Mouse (Mus musculus) thymus, adult 18-20 months (tissue): ENCODE data around the gene Gm3005.
"Not testable (repeated sequence)": the region's sequence is repeated elsewhere in the genome, so short reads cannot be mapped to it uniquely, and the experiment has no call there.

ENCODE experiments used
- DNase-seq, 2 experiments: peaks; one replicate each; pipeline ENCODE4 v3.0.0; 2022; ENCODE audit warnings: mixed read lengths in 2 of 2

Gene Gm3005

DNA sequence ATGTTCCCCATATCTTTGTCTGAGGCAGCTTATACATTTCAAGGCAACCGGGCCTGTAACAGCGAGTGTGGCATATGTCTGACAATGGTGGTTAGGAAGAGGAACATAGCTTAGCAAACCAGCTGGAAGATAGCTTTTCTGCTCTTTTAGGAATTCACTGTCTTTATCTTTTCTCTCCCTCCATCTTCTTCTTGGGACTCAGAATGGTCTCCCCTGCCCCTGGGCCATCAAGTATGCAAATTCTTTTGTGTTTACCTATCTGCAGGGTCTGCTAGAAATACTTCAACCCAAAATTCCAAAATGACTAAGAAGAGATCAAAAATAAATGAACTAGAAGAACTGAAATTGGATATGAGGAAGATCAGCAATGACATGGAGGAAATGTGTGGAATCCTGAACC is at the start of gene Gm3005:
Gm3005 (plus strand) TSS at position 301 of the 400 bp plus-strand sequence.
- not testable (repeated sequence) for DNase-seq

DNA sequence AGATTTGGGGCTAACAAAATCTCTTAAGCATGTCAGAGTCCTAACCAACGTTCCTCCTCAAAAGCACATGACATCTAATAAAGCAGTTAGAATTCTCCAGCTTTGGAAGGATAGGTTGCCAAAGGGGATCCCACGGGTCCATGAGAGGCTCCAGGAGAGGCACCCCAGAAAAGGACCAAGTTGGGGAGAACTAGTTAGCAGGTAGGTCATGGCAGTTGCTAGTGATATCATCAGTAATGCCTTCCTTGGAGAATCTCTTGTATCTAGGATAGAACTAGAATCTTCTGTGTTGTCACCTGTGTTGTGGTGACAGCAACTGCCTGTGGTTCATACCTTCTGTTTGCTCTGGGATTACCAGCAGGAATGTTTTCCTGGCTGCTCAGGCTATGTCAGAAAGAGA is 33.1 kb upstream of the Gm3005 start, which contains the start of gene Gm10413:
Gm10413 (plus strand) TSS at position 301 of the 400 bp plus-strand sequence.
- DNase-seq = not testable (repeated sequence)

DNA sequence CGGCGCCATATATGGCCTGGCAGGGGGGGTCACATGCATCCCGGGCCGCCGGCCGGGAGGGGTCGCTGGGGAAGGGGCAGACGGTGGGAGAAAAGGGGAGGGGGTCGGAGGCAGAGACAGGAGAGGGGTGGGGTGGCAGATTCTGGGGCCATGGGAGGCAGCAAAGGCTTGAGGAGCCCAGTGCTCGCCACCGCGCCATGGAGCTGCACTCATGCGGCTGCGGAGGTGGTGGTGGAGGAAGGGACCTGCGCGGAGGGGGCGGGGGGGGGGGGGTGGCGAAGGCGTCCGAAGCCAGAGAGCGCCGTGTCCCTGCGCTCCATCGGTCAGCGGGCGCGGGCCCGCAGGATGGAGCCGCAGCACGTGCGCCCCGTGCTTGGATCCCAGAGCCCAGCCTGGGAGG is 15.6 kb upstream of the Gm3005 start, which contains the start of gene Gm10409:
Gm10409 (plus strand) TSS at position 301 of the 400 bp plus-strand sequence.
- DNase-seq = not testable (repeated sequence)

DNA sequence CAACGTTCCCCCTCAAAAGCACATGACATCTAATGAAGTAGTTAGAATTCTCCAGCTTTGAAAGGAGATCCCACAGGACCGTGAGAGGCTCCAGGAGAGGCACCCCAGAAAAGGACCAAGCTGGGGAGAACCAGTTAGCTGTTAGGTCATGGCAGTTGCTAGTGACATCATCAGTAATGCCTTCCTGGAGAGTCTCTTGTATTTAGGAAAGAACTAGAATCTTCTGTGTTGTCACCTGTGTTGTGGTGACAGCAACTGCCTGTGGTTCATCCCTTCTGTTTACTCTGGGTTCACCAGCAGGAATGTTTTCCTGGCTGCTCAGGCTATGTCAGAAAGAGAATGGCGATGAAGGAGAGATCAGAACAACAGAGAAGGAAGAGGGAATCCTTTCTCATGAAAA is 21.2 kb downstream of the Gm3005 start, which contains the start of gene Gm10408:
Gm10408 (plus strand) TSS at position 301 of the 400 bp plus-strand sequence.
- DNase-seq = not testable (repeated sequence)

DNA sequence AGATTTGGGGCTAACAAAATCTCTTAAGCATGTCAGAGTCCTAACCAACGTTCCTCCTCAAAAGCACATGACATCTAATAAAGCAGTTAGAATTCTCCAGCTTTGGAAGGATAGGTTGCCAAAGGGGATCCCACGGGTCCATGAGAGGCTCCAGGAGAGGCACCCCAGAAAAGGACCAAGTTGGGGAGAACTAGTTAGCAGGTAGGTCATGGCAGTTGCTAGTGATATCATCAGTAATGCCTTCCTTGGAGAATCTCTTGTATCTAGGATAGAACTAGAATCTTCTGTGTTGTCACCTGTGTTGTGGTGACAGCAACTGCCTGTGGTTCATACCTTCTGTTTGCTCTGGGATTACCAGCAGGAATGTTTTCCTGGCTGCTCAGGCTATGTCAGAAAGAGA is 206.3 kb downstream of the Gm3005 start, which contains the start of gene Gm3012:
Gm3012 (plus strand) TSS at position 301 of the 400 bp plus-strand sequence.
- DNase-seq = not testable (repeated sequence)
